Mouse (Mus musculus) erythroblast, embryonic 14.5 days (primary cell): ENCODE results near the gene Wars.

Source experiments
- GATA1 ChIP-seq: IDR thresholded peaks from 2 replicates; pipeline ENCODE4 v1.6.1; 2012; ENCODE audit warnings: low read length, inconsistent platforms, mixed read lengths
- TAL1 ChIP-seq: IDR thresholded peaks from 3 replicates; pipeline ENCODE4 v1.6.1; 2012; ENCODE audit warnings: low read length, inconsistent platforms, mixed read lengths

DNA sequence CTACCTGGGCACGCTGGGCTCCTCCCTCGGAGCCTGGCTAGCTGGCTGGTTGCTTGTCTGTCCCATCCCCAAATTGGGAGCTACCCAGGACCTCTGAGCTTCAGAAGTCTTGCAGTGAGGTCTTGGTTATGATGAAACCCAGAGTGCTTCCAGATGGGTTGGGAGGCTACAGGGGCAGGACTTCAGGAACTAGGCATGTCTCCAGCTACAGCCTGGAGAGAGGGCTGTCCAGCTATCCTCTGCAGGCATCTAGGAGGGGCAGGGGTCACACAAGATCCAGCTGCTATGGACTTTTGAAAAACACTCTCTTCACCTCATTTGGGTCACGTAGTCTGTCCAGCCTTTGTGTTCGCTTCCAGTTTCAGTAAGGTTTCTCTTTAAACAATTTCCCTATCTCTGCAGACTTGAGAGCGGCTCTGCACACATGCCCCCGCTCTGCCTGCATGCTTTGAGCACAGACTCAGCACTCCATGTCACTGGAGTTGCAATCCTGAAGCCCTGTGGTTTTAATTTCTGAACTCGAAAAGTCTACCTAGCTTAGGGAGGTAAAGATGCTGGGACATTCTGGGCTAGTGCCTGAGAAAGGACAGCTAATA is 36.3 kb downstream of the Wars start:
- TF ChIP-seq GATA1 (no peak), TAL1 (no peak)
